Mouse (Mus musculus) mouse embryonic stem cell (cell line): ENCODE data around the gene Map3k20.

ENCODE experiments used
- in situ Hi-C, 2 experiments: fragments of 300-500 bp; cut with MboI; formaldehyde crosslinking; loops; 1 replicate in 1 of 2; 3 replicates in 1 of 2; pipeline ENCODE4 v1.14.3; 2019 to 2020; ENCODE audit warnings: low sequenced_read_pairs in 2 of 2, low pct_unique_long_range_greater_than_20kb in 1 of 2, mixed read lengths in 1 of 2; ENCODE audit not compliant: unreplicated experiment in 1 of 2

Map3k20 gene

GRCm38 (mm10) chr2:72269651-72270341, 15.6 kb upstream of the Map3k20 start:
- in situ Hi-C loops: no loop called here

- in situ Hi-C loops: no loop called here
Measured at GRCm38 (mm10) chr2:72278247-72278873, 7.1 kb upstream of the Map3k20 start.

- in situ Hi-C loops: no loop called here
Measured at GRCm38 (mm10) chr2:72280524-72280923, 4.9 kb upstream of the Map3k20 start.

GRCm38 (mm10) chr2:72281971-72282370, 3.5 kb upstream of the Map3k20 start:
- in situ Hi-C loops: no loop called here

- in situ Hi-C loops: no loop called here
Measured at GRCm38 (mm10) chr2:72282733-72283132, 2.7 kb upstream of the Map3k20 start.

GRCm38 (mm10) chr2:72284689-72285088, 748 bp upstream of the Map3k20 start:
- in situ Hi-C loops: no loop called here

- in situ Hi-C loops: no loop called here
Measured at GRCm38 (mm10) chr2:72285888-72286661, 638 bp downstream of the Map3k20 start.

GRCm38 (mm10) chr2:72287142-72287541, 1.7 kb downstream of the Map3k20 start:
- in situ Hi-C loops: no loop called here

- in situ Hi-C loops: no loop called here
Measured at GRCm38 (mm10) chr2:72288932-72289534, 3.6 kb downstream of the Map3k20 start.

- in situ Hi-C loops: no loop called here
Measured at GRCm38 (mm10) chr2:72291103-72291502, 5.7 kb downstream of the Map3k20 start.

GRCm38 (mm10) chr2:72292573-72292972, 7.1 kb downstream of the Map3k20 start:
- in situ Hi-C loops: no loop called here

GRCm38 (mm10) chr2:72294994-72295393, 9.6 kb downstream of the Map3k20 start:
- in situ Hi-C loops: no loop called here

- in situ Hi-C loops: no loop called here
Measured at GRCm38 (mm10) chr2:72296984-72297715, 11.7 kb downstream of the Map3k20 start.

- in situ Hi-C loops: no loop called here
Measured at GRCm38 (mm10) chr2:72297716-72298082, 12.3 kb downstream of the Map3k20 start.

GRCm38 (mm10) chr2:72298406-72298805, 13.0 kb downstream of the Map3k20 start:
- in situ Hi-C loops: no loop called here

- in situ Hi-C loops: no loop called here
Measured at GRCm38 (mm10) chr2:72301194-72301916, 15.9 kb downstream of the Map3k20 start.

- in situ Hi-C loops: no loop called here
Measured at GRCm38 (mm10) chr2:72305738-72306137, 20.3 kb downstream of the Map3k20 start.

- in situ Hi-C loops: no loop called here
Measured at GRCm38 (mm10) chr2:72308351-72308750, 22.9 kb downstream of the Map3k20 start.
